Mouse (Mus musculus) liver (tissue): Measurements from ENCODE around the gene Myo1d.

Experiments
- DNase-seq: peaks from one replicate; pipeline ENCODE4 v3.0.0-alpha.2; 2020; ENCODE audit warnings: mixed read lengths

The Myo1d gene

DNA sequence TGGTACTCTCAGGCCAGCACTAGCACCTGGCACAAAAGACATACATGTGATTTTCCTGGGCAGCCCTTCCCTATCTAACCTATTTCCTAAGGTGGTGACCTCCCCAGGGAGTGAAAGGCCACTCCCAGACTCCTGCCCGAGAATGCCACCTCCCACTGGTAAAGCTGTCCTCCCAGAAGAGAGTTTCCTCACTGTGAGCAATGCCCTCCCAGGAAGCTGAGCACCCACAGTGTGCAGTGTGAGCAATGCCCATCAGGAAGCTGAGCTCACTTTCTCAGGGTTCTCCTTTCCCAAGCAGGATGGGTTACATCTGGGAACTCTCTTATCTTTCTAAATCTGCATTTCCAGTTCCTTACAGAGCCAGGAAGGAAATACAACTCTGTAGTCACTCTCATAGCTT is 246.9 kb downstream of the Myo1d start:
- no peak for DNase-seq

DNA sequence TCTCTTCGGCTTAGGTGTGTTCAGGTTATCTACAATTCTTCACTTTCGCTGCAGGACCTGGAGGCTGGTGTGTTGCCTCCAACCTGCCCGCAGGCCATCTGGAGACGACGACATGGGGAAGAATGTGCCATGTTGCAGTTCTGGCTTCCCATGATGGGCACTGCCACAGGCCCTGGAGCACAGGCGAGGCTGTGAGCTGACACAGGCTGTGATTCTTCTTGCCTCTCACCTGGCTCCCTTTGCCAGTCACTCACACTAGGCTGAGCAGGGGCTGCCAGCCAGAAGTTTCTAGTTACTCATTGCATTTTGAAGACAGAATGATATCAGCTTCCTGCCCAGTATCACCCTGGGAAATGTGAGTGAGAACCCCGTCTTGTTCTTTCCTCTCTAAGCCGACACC is 250.7 kb downstream of the Myo1d start:
- DNase-seq = no peak

DNA sequence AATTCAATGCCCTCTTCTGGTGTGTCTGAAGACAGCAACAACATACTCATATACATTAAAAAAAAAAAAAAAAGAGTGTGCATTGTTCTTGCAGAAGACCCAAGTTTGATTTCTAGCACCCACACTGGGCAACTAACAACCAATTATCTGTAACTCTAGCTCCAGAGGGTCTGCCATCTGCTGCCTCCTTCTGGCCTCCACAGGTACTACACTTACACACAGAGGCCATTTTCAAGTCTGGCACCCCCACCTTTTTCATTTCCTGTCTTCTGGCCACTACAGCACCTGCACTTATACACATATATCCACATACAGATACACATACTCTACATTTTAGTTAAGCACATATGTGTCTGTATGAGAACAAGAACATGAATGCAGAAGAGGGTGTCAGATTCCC is 252.1 kb downstream of the Myo1d start:
- no peak for DNase-seq

DNA sequence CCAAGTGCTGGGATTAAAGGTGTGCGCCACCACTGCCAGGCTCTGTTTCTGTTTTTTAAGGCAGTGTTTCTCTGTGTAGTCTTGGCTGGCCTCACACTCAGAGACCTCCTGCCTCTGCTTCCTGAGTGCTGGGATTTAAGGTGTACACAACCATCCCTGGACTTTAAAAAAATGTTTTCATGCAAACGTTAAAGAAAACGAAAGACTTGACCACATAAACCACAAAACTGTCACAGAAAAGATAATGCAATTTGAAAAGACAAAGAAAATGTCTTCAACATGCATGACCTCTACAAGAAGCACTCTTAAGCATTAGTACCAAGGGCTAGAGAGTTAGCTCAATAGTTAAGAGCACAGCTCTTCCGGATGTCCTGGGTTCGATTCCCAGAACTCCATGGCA is 255.6 kb downstream of the Myo1d start:
- DNase-seq = no peak

DNA sequence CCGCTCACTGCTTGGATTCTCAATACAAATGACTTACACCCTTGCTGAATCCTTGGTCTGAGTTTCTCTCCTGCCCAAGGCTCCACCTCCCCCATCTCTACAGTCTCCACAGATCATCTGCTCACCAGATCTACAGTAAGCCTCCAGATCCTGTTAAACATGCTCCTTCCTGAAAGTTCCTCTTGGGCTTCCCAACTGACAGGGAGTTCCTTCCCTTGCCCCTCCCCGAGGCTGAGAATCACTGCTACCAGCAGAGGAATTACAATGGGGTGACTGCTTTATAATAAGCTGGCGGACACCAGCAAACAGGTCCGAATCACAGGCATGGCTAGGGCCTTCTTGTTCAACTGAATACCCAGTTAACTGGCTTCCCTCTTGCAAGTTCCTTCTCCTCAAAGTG is 256.4 kb downstream of the Myo1d start:
- no peak for DNase-seq

DNA sequence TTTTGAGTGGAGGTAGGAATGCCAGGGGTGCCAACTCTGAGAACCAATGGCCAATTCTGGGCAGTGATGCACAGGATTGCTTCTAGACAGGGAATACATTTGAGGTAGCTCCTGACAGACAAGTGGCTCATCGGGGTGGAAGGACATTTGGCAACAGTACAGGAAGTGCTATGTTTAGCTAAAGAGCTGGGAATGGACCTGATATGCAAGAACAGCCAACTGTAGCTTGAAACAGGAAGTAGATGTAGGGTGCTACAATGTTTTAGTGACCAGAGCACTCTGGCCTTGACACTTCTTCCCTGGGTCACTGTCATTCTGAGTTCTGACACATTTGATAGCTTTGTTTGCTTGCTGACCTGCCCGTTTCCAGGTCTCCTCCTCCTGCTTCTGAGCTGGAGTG is 257.0 kb downstream of the Myo1d start:
- DNase-seq = no peak

DNA sequence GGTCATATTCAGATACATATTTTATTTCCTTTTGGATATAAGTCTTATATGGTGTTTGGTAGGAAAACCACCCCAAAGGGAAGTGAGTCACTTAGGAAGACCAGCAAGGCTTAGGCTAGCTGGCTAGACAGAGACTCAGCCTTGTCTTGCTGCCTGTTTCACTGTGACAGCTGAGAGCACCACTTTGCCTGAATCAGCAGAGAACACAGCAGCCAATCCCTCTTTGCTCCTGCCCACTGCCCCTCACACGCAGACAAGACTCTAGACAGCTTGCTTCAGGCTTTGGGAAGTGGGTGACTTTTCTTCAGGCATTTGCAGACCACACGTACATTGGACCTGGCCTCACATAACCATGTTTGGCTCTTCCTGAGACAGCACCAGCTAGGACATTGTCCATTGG is 258.7 kb downstream of the Myo1d start:
- DNase-seq = no peak

DNA sequence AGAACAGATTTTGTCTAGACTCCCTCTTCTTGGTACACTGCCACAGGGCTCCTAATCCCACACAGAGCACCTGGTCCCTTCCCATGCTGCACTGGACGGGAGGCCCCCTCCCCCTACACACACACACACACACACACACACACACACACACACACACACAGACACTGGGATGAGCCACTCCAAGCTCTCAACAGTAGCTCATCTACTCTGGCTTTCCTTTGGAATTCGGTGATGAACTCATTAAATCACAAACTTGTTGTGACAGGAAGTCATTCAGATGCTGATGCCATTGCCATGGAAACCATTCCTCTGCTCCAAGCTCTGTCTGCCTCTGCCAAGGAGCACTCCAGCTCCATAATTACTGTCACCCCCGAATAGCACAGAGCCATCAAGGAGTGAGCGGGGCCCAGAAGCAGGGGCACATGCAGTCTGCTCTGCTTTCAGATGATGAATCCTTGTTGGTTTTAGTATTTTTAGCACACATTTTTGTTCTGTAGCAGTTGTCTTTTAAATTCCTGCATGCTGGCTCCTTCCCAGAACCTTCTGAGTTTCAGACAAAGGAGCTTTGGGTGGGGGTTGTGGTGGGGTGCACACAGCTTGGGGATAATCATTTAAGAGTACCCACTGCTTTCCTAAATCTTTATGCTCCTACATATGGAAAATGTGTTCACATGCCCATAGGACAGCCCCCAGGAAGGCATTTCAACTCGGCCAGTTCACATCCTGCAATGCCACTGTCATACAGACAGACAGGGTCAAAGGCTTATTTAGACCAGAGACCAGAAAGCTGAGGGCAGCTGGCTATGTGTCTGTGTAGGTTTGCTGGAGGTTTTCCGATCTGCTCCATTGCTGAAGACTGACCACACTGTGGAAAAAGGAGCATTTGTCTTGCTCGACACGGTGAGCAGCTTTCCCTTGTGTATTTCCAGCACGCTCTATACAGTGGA is 261.1 kb downstream of the Myo1d start:
- DNase-seq = no peak

DNA sequence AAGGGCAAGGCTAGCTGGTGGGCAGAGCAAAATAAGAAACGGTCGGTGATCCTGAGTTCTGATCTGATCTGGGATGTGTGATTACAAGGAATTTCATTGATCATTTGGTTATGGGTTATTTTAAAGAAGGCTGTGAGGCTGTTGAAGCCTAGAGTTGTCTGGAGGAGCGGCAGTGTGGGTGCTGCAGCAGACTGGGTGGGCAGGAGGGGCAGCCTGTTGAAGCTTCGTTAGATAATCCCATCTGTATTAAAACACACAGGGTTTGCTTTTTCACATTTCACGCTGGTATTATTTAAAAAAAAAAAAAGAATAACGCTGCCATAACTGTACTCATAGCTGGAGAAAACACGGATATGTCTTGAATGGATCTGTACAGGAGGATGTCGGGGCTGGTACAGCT is 263.9 kb downstream of the Myo1d start:
- DNase-seq = no peak

DNA sequence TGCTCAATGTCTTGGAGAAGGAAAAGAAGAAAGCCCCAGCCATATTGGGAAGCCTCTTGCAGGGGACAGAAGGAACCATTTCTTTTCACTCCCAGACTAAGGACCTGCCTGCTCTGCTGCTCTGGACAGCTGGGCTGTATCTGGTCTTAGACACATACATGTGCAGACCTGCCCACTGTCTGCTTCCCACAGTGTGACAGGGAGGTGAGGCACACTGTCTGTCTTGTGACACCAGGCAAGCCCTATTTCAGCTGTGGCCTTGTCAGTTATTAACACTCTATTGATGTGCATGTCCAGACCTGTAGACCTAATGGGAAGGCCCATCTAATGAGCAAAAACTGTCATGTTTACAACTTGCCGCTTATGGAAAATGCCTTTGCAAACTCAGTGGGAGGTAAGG is 264.5 kb downstream of the Myo1d start:
- DNase-seq = no peak

DNA sequence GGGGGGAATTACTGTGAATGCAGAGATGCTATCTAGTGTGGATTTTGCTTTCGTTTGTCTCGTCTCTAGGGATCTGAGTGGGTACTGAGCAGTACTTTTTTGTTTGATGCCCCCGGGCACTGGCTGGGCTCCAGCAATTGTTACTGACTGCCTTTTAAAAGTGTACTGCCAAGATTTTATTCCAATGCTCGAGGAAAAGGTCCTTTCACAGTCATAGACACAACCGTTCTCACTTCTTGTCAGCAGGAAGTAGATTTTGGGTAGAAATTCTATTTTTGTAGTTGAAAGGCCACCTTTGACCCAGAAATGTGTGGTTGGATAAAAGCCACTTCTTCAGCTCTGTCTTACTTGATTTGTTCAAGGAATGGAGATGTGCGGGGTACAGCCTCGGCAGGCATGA is 266.0 kb downstream of the Myo1d start:
- DNase-seq = no peak

DNA sequence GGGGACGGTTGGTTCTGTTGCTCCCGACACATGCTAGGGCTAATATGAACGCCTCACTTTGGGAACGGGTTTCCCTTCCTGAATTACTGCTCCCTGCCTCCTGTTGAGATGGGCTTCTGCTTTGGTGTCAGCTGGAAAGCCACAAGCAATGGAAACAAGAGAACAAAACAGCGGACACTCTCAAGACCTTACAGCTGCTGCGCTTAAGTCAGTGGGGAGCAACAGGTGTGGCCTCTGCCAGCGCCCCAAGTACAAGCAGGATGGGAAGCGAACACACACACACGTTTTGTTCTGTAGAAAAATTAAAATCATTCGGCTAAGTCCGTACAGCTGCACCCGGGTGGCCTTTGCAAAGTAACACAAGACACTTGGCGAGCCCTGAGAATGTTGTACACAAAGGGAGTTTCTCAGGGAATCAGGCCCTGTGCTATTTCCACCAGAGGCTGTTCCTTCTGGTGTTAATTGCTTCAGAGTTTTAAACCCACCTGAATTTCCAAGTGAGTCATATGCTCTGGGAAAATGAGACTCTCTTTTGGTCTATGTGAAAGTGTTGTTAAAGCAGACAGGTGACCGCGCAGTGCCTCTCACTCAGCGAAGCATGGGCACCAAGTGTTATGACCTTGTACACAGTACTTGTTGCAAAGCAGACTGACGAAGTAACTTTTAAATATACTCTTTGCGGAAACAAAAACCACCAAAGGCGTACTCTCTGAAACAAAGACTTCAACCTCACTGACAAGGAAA is 267.3 kb downstream of the Myo1d start:
- no peak for DNase-seq

DNA sequence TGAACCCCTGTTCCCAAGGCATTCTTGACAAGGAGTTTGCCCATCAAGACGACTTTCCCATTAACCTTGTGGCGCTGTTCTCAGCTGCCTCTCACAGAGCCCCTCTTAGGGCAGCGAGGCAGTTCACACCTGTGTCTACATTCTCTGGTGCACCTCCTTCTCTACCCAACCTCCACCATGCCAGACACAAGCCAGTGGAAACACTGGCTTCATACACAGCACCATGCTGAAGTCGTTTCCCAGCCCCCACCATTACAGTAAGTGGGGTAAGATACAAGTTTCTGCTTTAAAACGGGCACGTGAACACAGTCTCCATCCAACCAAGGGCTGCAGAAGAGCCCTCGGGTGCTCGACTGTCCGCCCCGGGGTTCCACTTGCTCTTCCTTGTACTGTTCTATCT is 269.7 kb downstream of the Myo1d start:
- no peak for DNase-seq

DNA sequence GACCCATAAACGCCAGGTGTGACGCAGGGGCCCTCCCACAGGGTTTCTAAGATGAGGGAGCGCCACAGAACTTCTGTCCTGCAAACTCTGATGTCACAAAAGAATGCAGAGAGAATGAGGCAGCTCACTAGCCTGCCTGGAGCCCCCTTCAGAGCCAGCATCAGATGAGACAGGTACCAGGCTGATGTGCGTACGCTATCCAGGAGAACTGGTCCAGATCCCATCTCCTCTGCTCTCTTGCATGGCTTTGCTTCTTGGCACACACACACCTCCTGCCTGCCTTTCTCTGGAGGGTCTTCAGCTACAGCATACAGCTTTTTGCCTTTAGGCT is 270.7 kb downstream of the Myo1d start:
- DNase-seq = no peak

DNA sequence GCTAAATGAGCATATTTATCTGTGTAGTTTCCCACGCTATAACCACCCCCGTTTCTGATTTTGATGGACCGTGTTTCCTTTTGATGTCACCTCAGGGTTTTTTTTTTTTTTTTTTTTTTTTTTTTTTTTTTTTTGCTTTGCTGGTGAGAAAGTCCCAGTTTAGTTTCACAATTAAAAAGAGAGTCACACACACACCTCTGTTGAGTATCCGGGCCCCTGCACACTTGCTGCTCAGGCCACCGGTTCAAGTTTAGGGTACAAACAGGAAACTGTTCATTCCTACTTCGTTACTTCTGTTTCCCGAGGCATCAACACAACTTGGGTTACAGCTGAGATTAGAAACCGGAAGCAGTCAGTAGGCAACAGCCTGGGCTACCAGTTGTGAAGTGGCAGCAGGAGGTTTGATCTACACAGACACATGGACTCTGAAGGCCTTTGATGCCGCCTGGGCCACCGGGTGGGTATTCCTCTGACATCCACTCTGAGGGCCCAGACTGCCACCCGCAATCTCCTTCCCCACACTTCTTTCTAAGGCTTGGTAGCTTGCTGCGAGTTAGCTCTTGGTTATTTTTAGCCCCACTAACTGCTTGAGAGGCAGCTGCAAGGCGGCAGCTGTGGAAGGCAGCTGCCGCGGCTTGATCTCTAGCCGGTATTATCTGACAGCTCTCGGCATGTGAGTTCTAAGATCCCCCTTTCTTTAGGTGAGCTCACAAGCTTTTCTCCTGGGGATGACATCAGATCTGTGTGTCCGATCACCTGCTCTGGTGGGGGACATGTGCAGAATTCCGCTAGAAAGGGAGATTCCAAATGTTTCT is 271.3 kb downstream of the Myo1d start:
- no peak for DNase-seq

DNA sequence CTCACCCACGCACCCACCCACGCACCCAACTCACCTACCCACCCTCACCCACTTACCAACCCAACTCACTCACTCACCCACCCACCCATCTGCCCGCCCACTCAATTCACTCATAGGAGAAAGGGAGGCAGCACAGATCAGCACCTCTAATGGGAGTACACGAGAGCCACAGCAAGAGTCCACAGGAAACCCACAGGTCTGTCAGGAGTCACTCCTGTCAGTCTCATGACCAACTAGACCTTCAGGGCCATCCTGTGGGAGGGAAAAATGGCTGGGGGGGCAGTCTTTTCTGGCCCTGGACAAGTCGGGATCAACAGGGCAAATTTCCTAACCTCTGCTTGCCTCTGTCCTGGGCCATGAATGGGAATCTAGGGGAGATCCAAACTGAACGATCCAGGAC is 272.0 kb downstream of the Myo1d start:
- DNase-seq = no peak

DNA sequence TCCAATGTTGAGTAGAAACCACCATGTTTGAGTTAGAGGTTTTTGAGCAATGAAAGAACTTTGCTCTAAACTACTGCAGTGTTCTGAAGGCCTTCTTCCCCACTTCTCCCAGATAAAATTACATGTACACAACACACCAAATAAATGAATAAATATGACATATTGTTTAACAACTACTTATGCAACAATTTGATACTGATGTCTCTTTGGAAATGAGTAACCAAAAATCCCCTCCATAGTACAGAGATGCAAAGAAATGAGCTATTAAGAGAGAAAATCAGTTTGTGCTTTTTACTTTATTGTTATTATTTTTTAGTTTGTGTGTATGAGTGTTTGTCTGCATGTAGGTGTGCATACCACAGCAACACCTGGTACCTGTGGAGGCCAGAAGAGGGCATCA is 273.3 kb downstream of the Myo1d start:
- DNase-seq = no peak

DNA sequence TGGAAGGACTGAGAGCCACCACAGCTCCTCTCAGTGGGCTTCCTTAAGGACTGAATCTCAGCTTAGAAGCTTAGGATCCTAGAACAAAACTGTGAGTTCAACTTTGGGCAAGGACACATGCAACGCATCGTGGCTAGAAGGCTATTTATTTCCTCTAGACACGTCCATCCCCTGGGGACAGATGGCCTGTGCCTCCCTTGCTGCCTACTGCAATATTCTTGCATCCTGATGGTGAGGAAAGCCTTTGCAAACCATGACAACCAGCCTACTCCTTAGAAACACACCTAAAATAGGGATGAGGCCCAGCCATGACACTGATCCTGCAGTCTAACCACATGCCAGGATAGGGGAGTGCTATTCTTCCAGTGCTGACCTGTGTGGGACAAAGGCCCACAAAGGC is 274.2 kb downstream of the Myo1d start:
- no peak for DNase-seq

DNA sequence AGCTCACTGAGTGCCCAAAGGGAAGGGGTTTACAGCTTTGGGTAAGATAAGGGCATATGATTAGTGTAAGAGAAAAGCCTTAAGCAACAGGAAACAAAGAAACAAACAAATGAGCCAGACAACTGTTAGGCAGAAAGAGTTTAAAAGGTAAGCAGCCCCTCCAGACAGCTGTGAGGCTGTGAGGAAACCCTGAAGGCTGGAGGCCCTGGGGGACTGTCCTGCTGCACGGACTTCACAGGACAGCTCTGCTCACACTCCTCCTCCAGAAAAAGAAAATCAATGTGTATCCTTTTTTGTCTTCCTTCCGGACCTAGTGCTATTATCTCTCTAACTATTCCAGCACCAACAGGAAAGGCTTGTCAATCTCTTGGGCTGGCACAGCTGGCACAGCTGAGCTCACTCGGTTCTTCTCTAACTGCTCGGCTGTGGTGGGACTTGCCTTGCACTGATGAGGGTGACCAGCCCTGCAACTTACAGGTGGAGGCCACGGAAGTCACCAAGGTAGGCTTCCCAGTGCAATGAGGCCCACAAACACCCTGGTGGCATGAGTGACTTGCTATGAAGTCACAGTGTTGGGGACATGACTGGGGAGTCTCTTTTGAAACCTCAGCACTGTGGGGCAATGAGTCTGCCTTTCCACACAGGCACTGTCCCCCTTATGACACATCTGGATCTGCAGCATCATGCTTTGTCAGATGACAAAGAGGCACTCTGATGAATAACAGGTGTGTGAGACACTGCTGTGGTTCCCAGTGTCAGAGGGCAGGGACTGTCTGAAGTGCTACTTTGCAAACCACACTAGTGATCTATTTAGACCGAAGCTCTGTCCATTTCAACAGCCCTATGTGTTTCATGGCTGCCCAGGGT is 275.1 kb downstream of the Myo1d start:
- DNase-seq = no peak

DNA sequence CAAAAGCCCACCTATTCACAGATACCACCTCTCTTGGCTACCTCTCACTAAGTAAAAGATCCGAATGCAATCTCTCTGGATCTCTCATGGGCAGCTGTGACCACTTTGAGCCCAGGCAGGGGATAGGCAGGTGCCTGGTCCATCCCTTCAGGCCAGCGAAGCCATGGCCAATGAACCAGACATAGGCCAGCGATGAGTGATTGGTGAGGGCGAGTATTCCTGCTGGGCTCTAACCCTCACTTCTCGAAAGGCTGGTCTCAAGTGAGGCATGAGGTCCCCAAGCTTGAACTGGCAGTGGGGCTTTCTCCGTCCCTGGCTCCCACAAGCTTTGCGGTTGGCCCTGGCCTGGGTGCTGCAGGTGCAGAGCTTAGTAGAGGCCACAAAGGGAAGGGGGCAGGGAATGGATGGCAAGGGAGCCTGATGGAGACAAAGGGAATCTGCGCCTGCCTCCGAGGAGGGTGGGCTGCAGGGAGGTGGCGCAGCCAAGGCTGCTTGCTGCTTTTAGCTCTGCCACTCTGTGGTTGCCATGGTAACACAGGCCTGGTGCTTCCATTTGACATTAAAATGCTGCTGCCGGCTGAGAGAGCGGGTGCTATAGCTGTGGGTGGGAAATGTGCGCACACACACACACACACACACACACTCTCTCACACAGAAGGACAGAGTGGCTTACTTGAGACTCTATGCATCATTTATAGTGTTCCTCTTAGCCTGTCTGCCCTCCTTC is 275.9 kb downstream of the Myo1d start:
- no peak for DNase-seq

DNA sequence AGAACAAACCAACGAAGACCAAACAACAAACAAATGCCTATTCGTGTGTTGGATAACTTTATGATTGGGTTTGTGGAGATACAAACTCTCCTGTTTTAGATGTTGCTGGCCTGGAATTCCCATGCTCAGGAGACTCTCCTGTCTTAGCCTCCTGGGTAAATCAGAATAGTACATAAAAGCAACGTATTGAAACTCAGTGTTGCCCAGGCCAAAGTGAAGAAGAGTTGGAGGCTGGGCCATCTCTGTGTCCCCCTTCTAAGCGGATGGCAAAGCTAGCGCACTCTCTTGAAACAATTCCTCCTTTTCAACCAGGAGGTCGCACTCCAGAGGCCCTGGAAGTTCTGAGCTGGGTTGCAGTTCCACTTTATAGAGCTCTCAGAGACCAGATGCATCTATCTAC is 276.5 kb downstream of the Myo1d start:
- no peak for DNase-seq

DNA sequence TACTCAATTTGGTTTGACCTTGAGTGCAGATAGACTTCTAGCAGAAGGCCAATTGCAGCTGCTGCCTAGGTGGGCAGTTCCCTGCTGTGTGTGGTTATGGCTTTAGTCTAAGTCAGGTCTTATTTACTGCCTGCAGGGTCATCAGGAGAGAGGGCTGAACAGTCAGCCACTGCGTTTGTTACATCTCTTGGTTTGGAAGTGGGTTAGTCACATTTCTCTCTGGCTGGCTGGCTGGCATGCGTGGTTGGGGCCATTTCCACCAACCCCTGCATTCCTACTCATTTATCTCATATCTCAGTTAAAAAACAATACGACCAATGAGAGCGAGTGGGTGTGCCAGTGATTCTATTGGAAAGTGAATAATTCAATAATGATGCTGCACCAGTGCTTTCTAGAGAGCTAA is 280.3 kb downstream of the Myo1d start:
- DNase-seq = no peak
